Mouse (Mus musculus) fibroblast of lung, adult 2 months (primary cell): ENCODE results near the gene Alpi.

ENCODE experiments used
- DNase-seq: peaks from one replicate; pipeline ENCODE4 v3.0.0-alpha.2; 2011; ENCODE audit warnings: low read depth

Gene Alpi

GRCm38 (mm10) chr1:87101411-87101810, at the start of gene Alpi:
Gene Alpi, minus strand, starts transcription at chr1:87101606.
- no peak for DNase-seq

GRCm38 (mm10) chr1:87149422-87149821, 48.0 kb upstream of the Alpi start:
- no peak for DNase-seq

- DNase-seq, result no peak
These were observed 41.7 kb upstream of the Alpi start for GRCm38 (mm10) chr1:87143141-87143540.

- DNase-seq, result peak; percentile 9
These were observed 41.0 kb upstream of the Alpi start for GRCm38 (mm10) chr1:87142456-87142855.

GRCm38 (mm10) chr1:87141550-87141949, 40.1 kb upstream of the Alpi start:
- no peak for DNase-seq

- DNase-seq, result peak; percentile 11
These were observed 30.4 kb upstream of the Alpi start for GRCm38 (mm10) chr1:87131803-87132202.

GRCm38 (mm10) chr1:87127206-87128030, 26.0 kb upstream of the Alpi start:
- DNase-seq, result no peak

GRCm38 (mm10) chr1:87124673-87125072, 23.3 kb upstream of the Alpi start, which contains the start of gene Akp3:
Gene Akp3, plus strand, starts transcription at chr1:87124973.
- DNase-seq, result no peak

- DNase-seq, result no peak
These were observed 13.4 kb upstream of the Alpi start for GRCm38 (mm10) chr1:87114784-87115183.

- DNase-seq, result no peak
These were observed 10.4 kb upstream of the Alpi start for GRCm38 (mm10) chr1:87111719-87112354.

- no peak for DNase-seq
These were observed 7.2 kb upstream of the Alpi start for GRCm38 (mm10) chr1:87108564-87108963.

- DNase-seq, result no peak
These were observed 5.1 kb upstream of the Alpi start for GRCm38 (mm10) chr1:87106536-87106935.

GRCm38 (mm10) chr1:87103936-87104335, 2.5 kb upstream of the Alpi start:
- DNase-seq, result no peak

- DNase-seq, result no peak
These were observed 708 bp upstream of the Alpi start for GRCm38 (mm10) chr1:87102114-87102513.

GRCm38 (mm10) chr1:87098358-87098975, 2.9 kb downstream of the Alpi start:
- DNase-seq, result no peak

- no peak for DNase-seq
These were observed 5.8 kb downstream of the Alpi start for GRCm38 (mm10) chr1:87095642-87096041.

GRCm38 (mm10) chr1:87089828-87090227, 11.6 kb downstream of the Alpi start, which contains the start of gene Alppl2:
Gene Alppl2, minus strand, starts transcription at chr1:87089928.
- no peak for DNase-seq

GRCm38 (mm10) chr1:87089251-87089650, 12.2 kb downstream of the Alpi start:
- DNase-seq, result no peak

GRCm38 (mm10) chr1:87086964-87087363, 14.4 kb downstream of the Alpi start:
- no peak for DNase-seq

GRCm38 (mm10) chr1:87086196-87086595, 15.2 kb downstream of the Alpi start:
- no peak for DNase-seq

GRCm38 (mm10) chr1:87073776-87074175, 27.6 kb downstream of the Alpi start:
- DNase-seq, result no peak

GRCm38 (mm10) chr1:87070720-87071119, 30.7 kb downstream of the Alpi start:
- no peak for DNase-seq

GRCm38 (mm10) chr1:87060913-87061312, 40.5 kb downstream of the Alpi start:
- no peak for DNase-seq
